Mouse (Mus musculus) hindbrain, embryonic 15.5 days (tissue): ENCODE results near the gene Wnt6. TPM values are rescaled to one million over a fixed set of nuclear protein-coding genes. Genes with fewer than 3 reads are reported as not detected.
A peak's percentile ranks its signal among the peaks of the same experiment; 100 is the strongest.
"Not testable (repeated sequence)": the region's sequence is repeated elsewhere in the genome, so short reads cannot be mapped to it uniquely, and the experiment has no call there.

Experiments
- ATAC-seq: fragments of 200-750 bp; cut with Nextera tagmentation; 2 replicates; pipeline ENCODE4 v1.8.0; 2017; ENCODE audit warnings: low read depth, moderate number of reproducible peaks, moderate TSS enrichment; ENCODE audit not compliant: low FRiP score
- H3K27ac ChIP-seq: fragments of 300-500 bp; sonication (generic); replicated peaks from 2 replicates; pipeline ENCODE4 v1.5.1; 2015; ENCODE audit warnings: mild to moderate bottlenecking, inconsistent platforms
- H3K27me3 ChIP-seq: fragments of 300-500 bp; sonication (generic); 2 replicates; pipeline ENCODE4 v1.6.1; 2015; ENCODE audit warnings: control low read depth, inconsistent platforms
- H3K36me3 ChIP-seq: fragments of 300-500 bp; sonication (generic); 2 replicates; pipeline ENCODE4 v1.6.1; 2015; ENCODE audit warnings: control low read depth, inconsistent platforms
- H3K4me1 ChIP-seq: fragments of 300-500 bp; sonication (generic); replicated peaks from 2 replicates; pipeline ENCODE4 v1.6.1; 2015; ENCODE audit warnings: control low read depth, inconsistent platforms
- H3K4me2 ChIP-seq: fragments of 300-500 bp; sonication (generic); 2 replicates; pipeline ENCODE4 v1.6.1; 2015; ENCODE audit warnings: moderate library complexity, mild to moderate bottlenecking, inconsistent platforms
- H3K4me3 ChIP-seq: fragments of 300-500 bp; sonication (generic); 2 replicates; pipeline ENCODE4 v1.5.1; 2015; ENCODE audit warnings: mild to moderate bottlenecking, inconsistent platforms
- H3K9ac ChIP-seq: fragments of 300-500 bp; sonication (generic); 2 replicates; pipeline ENCODE4 v1.6.1; 2015; ENCODE audit warnings: inconsistent platforms
- H3K9me3 ChIP-seq: fragments of 300-500 bp; sonication (generic); 2 replicates; pipeline ENCODE4 v1.6.1; 2016; ENCODE audit warnings: control low read depth, inconsistent platforms
- WGBS: fragments of 180-500 bp; shearing (Covaris S2); methylation state at CpG from one replicate; pipeline ENCODE4 v1.1.7; 2015; 5-methylcytosine and 5-hydroxymethylcytosine counted together
- polyA plus RNA-seq: library from polyadenylated mRNA; unstranded; fragments of >200 nt; fragmentation: Nextera tagmentation; extraction: Ambion mirVana; gene quantifications from 2 replicates; pipeline ENCODE4 v1.2.1, GENCODE M21; 2015

The Wnt6 gene
- polyA plus RNA-seq, 1 experiment from 2014 or later, result 4.7 TPM

- Histone ChIP-seq H3K9ac (no peak overlapping the region), H3K4me2 (no peak overlapping the region), H3K9me3 (no peaks in the 10 kb centered on the region), H3K36me3 (no peaks in the 10 kb centered on the region), H3K27me3 (no peaks in the 10 kb centered on the region), H3K27ac (no peak overlapping the region), H3K4me1 (peaks cover 12% of the 10 kb centered on the region), H3K4me3 (no peak overlapping the region)
- no peak for ATAC-seq
- WGBS, result 75% methylated on average over 9 of the region's 9 CpGs
Observed at GRCm38 (mm10) chr1:74814931-74815647, 43.4 kb downstream of the Wnt6 start.

GRCm38 (mm10) chr1:74815965-74816364 is 44.3 kb downstream of the Wnt6 start:
- not testable (repeated sequence) for H3K36me3 ChIP-seq, ATAC-seq, H3K4me2 ChIP-seq, H3K27me3 ChIP-seq, H3K9me3 ChIP-seq, H3K4me3 ChIP-seq, H3K9ac ChIP-seq
- WGBS, result 88% methylated on average over 6 of the region's 6 CpGs
- H3K27ac ChIP-seq, result 0 out of 2 replicates have a peak overlapping the region, but pooled peaks have one; percentile 91
- H3K4me1 ChIP-seq, result peaks cover 12% of the 10 kb centered on the region

GRCm38 (mm10) chr1:74816612-74817199 is 45.0 kb downstream of the Wnt6 start:
- Histone ChIP-seq H3K36me3 (no peaks in the 10 kb centered on the region), H3K4me3 (peak overlapping the region; percentile 64), H3K4me1 (peaks cover 12% of the 10 kb centered on the region), H3K27ac (peak overlapping the region; percentile 91), H3K4me2 (peak overlapping the region; percentile 56), H3K27me3 (no peaks in the 10 kb centered on the region), H3K9me3 (no peaks in the 10 kb centered on the region), H3K9ac (peak overlapping the region; percentile 71)
- WGBS, result 3% methylated on average over 38 of the region's 38 CpGs
- ATAC-seq, result peak; percentile 88

DNA sequence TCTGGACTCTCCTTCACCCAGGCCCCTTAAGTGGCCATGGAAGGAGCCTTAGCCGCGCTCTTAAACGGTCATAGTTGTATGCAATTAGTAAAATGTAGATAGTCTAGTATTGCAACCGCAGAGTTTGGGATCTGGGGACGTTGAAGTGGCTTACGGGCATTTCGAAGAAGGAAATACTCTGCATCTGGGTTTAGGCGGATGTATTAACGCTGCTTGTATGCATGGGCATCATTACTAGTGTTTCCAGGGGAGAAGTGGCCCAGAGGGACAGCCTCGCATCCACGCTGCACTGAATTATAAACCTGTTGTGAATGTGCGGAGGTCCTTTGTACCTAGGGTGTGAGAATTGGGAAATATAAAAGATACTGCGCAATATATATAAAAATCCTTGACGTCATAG is 45.5 kb downstream of the Wnt6 start:
- Histone ChIP-seq H3K9me3 (no peaks in the 10 kb centered on the region), H3K4me1 (peaks cover 12% of the 10 kb centered on the region), H3K27me3 (no peaks in the 10 kb centered on the region), H3K9ac (peak overlapping the region; percentile 71), H3K36me3 (no peaks in the 10 kb centered on the region), H3K27ac (peak overlapping the region; percentile 91), H3K4me2 (peak overlapping the region; percentile 56), H3K4me3 (peak overlapping the region; percentile 64)
- ATAC-seq, result peak; percentile 23
- 12% methylated on average over 14 of the region's 14 CpGs for WGBS

- H3K27me3 ChIP-seq, result no peaks in the 10 kb centered on the region
- H3K4me2 ChIP-seq, result no peak overlapping the region
- no peak for ATAC-seq
- WGBS, result 96% methylated on average over 1 of the region's 1 CpGs
- H3K4me1 ChIP-seq, result peaks cover 12% of the 10 kb centered on the region
- no peaks in the 10 kb centered on the region for H3K9me3 ChIP-seq
- no peaks in the 10 kb centered on the region for H3K36me3 ChIP-seq
- no peak overlapping the region for H3K9ac ChIP-seq
- H3K27ac ChIP-seq, result no peak overlapping the region
- no peak overlapping the region for H3K4me3 ChIP-seq
Observed at GRCm38 (mm10) chr1:74818509-74818908, 46.8 kb downstream of the Wnt6 start.

DNA sequence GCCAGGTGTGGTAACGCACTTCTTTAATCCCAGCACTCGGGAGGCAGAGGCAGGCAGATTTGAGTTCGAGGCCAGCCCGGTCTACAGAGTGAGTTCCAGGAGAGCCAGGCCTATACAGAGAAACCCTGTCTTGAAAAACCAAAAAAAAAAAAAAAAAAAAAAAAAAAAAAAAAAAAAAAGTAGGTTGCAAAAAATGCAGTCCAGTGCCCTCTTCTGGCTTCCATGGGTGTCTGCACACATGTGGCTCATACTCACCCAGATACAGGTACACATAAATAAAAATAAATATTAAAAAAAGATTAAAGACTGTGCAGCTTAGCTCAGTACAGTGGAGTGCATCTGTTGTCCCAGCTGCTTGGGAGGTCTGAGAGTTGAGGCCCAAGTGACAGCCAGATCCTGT is 51.9 kb downstream of the Wnt6 start:
- H3K4me3 ChIP-seq, H3K9me3 ChIP-seq, H3K27ac ChIP-seq, H3K36me3 ChIP-seq, H3K4me1 ChIP-seq, H3K27me3 ChIP-seq, H3K9ac ChIP-seq, H3K4me2 ChIP-seq, ATAC-seq: not testable (repeated sequence)
- 97% methylated on average over 4 of the region's 4 CpGs for WGBS

GRCm38 (mm10) chr1:74824518-74825302 is 53.0 kb downstream of the Wnt6 start:
- no peaks in the 10 kb centered on the region for H3K27me3 ChIP-seq
- H3K9ac ChIP-seq, result no peak overlapping the region
- peaks cover 6% of the 10 kb centered on the region; the same call in 1 of the 2 replicates for H3K4me1 ChIP-seq
- H3K36me3 ChIP-seq, result no peaks in the 10 kb centered on the region
- no peak overlapping the region for H3K27ac ChIP-seq
- no peak overlapping the region for H3K4me3 ChIP-seq
- H3K9me3 ChIP-seq, result no peaks in the 10 kb centered on the region
- 6% methylated on average over 14 of the region's 14 CpGs for WGBS
- no peak overlapping the region for H3K4me2 ChIP-seq
- no peak for ATAC-seq

- Histone ChIP-seq H3K4me1 (0 out of 2 replicates have a peak, but pooled peaks cover 2% of the 10 kb centered on the region), H3K9me3 (no peaks in the 10 kb centered on the region), H3K4me3 (no peak overlapping the region), H3K27ac (no peak overlapping the region), H3K27me3 (no peaks in the 10 kb centered on the region), H3K4me2 (no peak overlapping the region), H3K36me3 (no peaks in the 10 kb centered on the region), H3K9ac (no peak overlapping the region)
- ATAC-seq, result no peak
- 82% methylated on average over 9 of the region's 9 CpGs for WGBS
Observed at GRCm38 (mm10) chr1:74830061-74830460, 58.4 kb downstream of the Wnt6 start.

- 93% methylated on average over 3 of the region's 3 CpGs for WGBS
- H3K36me3 ChIP-seq, result no peaks in the 10 kb centered on the region
- ATAC-seq, result no peak
- H3K4me2 ChIP-seq, result no peak overlapping the region
- H3K9ac ChIP-seq, result no peak overlapping the region
- H3K4me1 ChIP-seq, result no peaks in the 10 kb centered on the region
- no peak overlapping the region for H3K4me3 ChIP-seq
- no peaks in the 10 kb centered on the region for H3K27me3 ChIP-seq
- H3K27ac ChIP-seq, result no peak overlapping the region
- H3K9me3 ChIP-seq, result no peaks in the 10 kb centered on the region
Observed at GRCm38 (mm10) chr1:74833255-74833654, 61.6 kb downstream of the Wnt6 start.

Other genes starting within 250 kb of the Wnt6 start
- gene Plcd4, start 229.0 kb upstream of the Wnt6 start, polyA plus RNA-seq, result 5.6 and 6.1 TPM in 2 replicates
- gene Usp37, start 227.6 kb upstream of the Wnt6 start, polyA plus RNA-seq, result 23.9 and 25.1 TPM in 2 replicates
- gene Zfp142, start 183.6 kb upstream of the Wnt6 start, polyA plus RNA-seq, result 8.1 and 8.3 TPM in 2 replicates
- 20.0 and 21.5 TPM in 2 replicates for gene Bcs1l, start 183.6 kb upstream of the Wnt6 start, polyA plus RNA-seq
- 40.2 and 41.7 TPM in 2 replicates for gene Rnf25, start 170.5 kb upstream of the Wnt6 start, polyA plus RNA-seq
- 18.6 and 19.8 TPM in 2 replicates for gene Stk36, start 170.4 kb upstream of the Wnt6 start, polyA plus RNA-seq
- 8.8 and 9.5 TPM in 2 replicates for gene Ttll4, start 110.1 kb upstream of the Wnt6 start, polyA plus RNA-seq
- 3.3 TPM in 2 replicates for gene Cyp27a1, start 58.3 kb upstream of the Wnt6 start, polyA plus RNA-seq
- gene Prkag3, start 22.7 kb upstream of the Wnt6 start, polyA plus RNA-seq, result not detected in 2 replicates
- 0.57 and 0.69 TPM in 2 replicates for gene Wnt10a, start 19.6 kb downstream of the Wnt6 start, polyA plus RNA-seq
- gene Cdk5r2, start 83.0 kb downstream of the Wnt6 start, polyA plus RNA-seq, result 11.1 and 12.4 TPM in 2 replicates
- gene Fev, start 113.5 kb downstream of the Wnt6 start, polyA plus RNA-seq, result 3.5 and 5.0 TPM in 2 replicates
- gene Cryba2, start 121.3 kb downstream of the Wnt6 start, polyA plus RNA-seq, result 1.8 and 2.9 TPM in 2 replicates
- gene Cfap65, start 163.7 kb downstream of the Wnt6 start, polyA plus RNA-seq, result 0.83 and 1.2 TPM in 2 replicates
- gene Ihh, start 179.8 kb downstream of the Wnt6 start, polyA plus RNA-seq, result 0.16 and 0.26 TPM in 2 replicates